Mouse (Mus musculus) limb, embryonic 15.5 days (tissue): ENCODE results near the gene March2. TPM values are rescaled to one million over a fixed set of nuclear protein-coding genes. Genes with fewer than 3 reads are reported as not detected.

Experiments
- ATAC-seq: fragments of 200-750 bp; cut with Nextera tagmentation; 2 replicates; pipeline ENCODE4 v1.8.0; 2017; ENCODE audit warnings: low read depth, moderate TSS enrichment; ENCODE audit not compliant: insufficient number of reproducible peaks, low FRiP score, low TSS enrichment
- H3K27ac ChIP-seq: fragments of 300-500 bp; sonication (generic); 2 replicates; pipeline ENCODE4 v1.5.1; 2015; ENCODE audit warnings: moderate library complexity, mild to moderate bottlenecking, inconsistent platforms
- H3K27me3 ChIP-seq: fragments of 300-500 bp; sonication (generic); 2 replicates; pipeline ENCODE4 v1.6.1; 2015; ENCODE audit warnings: inconsistent platforms
- H3K36me3 ChIP-seq: fragments of 300-500 bp; sonication (generic); 2 replicates; pipeline ENCODE4 v1.6.1; 2015; ENCODE audit warnings: inconsistent platforms
- H3K4me1 ChIP-seq: fragments of 300-500 bp; sonication (generic); 2 replicates; pipeline ENCODE4 v1.6.1; 2015; ENCODE audit warnings: inconsistent platforms
- H3K4me2 ChIP-seq: fragments of 300-500 bp; sonication (generic); 2 replicates; pipeline ENCODE4 v1.6.1; 2015; ENCODE audit warnings: mild to moderate bottlenecking, inconsistent platforms
- H3K4me3 ChIP-seq: fragments of 300-500 bp; sonication (generic); 2 replicates; pipeline ENCODE4 v1.5.1; 2015; ENCODE audit warnings: mild to moderate bottlenecking, inconsistent platforms
- H3K9ac ChIP-seq: fragments of 300-500 bp; sonication (generic); 2 replicates; pipeline ENCODE4 v1.6.1; 2015; ENCODE audit warnings: inconsistent platforms
- H3K9me3 ChIP-seq: fragments of 300-500 bp; sonication (generic); 2 replicates; pipeline ENCODE4 v1.6.1; 2016; ENCODE audit warnings: inconsistent platforms
- WGBS: fragments of 180-500 bp; shearing (Covaris S2); methylation state at CpG from one replicate; pipeline ENCODE4 v1.1.7; 2015; 5-methylcytosine and 5-hydroxymethylcytosine counted together
- polyA plus RNA-seq: library from polyadenylated mRNA; unstranded; fragments of >200 nt; fragmentation: Nextera tagmentation; extraction: Ambion mirVana; gene quantifications from 2 replicates; pipeline ENCODE4 v1.2.1, GENCODE M21; 2015

March2 gene
- polyA plus RNA-seq, 1 experiment from 2014 or later, result 65.6 TPM

DNA sequence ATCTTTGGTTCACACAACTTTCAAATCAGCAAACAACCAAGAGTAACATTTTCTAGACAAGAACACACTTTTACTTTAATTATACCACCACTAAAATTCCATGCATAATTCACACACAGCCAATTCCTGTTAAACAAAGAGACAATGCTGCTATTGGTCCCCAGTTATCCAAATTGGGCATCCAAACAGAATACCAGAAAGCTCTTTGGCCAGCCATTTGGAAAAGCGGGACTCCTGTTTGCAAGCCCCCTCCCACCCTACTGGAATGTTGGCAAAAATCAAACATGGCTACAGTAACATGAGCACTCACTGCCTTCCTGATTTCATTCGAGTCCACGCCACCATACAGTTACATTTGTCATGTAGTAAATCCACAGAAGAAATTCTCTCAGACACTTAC, 48.8 kb downstream of the March2 start:
- no peaks in the 10 kb centered on the region for H3K9me3 ChIP-seq
- peaks cover 27% of the 10 kb centered on the region for H3K36me3 ChIP-seq
- H3K27me3 ChIP-seq, result no peaks in the 10 kb centered on the region
- H3K9ac ChIP-seq, result no peak overlapping the region
- no peak overlapping the region for H3K27ac ChIP-seq
- no peak overlapping the region for H3K4me2 ChIP-seq
- 86% methylated on average over 3 of the region's 3 CpGs for WGBS
- no peaks in the 10 kb centered on the region; the same call in 1 of the 2 replicates for H3K4me1 ChIP-seq
- H3K4me3 ChIP-seq, result no peak overlapping the region
- no peak for ATAC-seq

DNA sequence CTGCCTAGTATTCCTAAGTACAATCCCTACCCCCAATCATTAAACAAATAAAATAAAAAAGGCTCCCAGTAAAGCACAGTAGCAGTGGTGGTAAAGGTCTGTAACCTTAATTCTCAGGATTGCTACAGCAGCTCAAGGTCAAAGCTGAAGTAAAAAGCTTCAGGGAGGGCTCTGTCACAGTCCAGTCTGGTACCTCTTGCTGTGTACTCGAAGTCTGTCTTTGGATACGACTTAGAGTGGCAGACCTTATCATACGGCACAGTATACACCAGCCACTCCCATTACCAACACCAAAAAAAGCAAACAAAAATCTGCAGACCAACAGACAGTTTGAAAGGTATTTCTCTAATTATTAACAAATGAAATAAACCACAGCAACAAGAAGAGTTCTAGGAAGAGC, 51.7 kb downstream of the March2 start:
- no peak overlapping the region for H3K4me2 ChIP-seq
- no peak for ATAC-seq
- H3K9ac ChIP-seq, result no peak overlapping the region
- no peaks in the 10 kb centered on the region for H3K27me3 ChIP-seq
- H3K9me3 ChIP-seq, result no peaks in the 10 kb centered on the region
- 83% methylated on average over 3 of the region's 3 CpGs for WGBS
- H3K27ac ChIP-seq, result no peak overlapping the region
- no peaks in the 10 kb centered on the region for H3K4me1 ChIP-seq
- no peak overlapping the region for H3K4me3 ChIP-seq
- peaks cover 47% of the 10 kb centered on the region for H3K36me3 ChIP-seq

DNA sequence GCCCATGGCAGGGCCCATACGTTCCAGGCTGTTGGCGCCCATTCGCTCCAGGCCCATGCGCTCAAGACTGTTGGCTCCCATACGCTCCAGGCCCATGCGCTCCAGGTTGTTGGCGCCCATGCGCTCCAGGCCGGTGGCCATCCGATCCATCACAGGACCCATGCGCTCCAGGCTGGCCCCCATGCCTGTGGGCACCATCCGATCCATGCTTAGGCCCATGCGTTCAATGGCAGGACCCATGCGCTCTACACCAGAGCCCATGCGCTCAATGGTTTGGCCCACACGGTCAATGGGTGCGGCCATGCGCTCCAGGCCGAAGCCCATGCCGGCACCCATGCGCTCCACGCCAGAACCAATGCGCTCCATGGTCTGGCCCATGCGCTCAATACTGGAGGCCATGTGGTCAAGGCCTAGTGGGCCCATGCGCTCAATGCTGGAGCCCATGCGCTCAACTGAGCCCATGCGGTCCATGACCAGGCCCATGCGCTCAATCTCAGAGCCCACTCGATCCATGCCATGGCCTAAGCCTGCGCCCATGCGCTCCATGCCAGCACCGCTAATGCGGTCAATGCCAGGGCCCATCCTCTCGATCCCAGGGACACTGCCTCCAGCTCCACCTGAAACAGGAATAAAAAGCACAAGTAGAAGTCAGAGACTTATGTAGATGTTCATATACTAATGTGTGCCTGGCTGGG, 68.5 kb downstream of the March2 start:
- H3K9me3 ChIP-seq, result no peaks in the 10 kb centered on the region
- H3K9ac ChIP-seq, result no peak overlapping the region
- H3K27ac ChIP-seq, result no peak overlapping the region
- H3K27me3 ChIP-seq, result no peaks in the 10 kb centered on the region
- no peak overlapping the region for H3K4me2 ChIP-seq
- H3K4me1 ChIP-seq, result no peaks in the 10 kb centered on the region
- 98% methylated on average over 34 of the region's 34 CpGs for WGBS
- no peak overlapping the region for H3K4me3 ChIP-seq
- peaks cover 89% of the 10 kb centered on the region for H3K36me3 ChIP-seq
- ATAC-seq, result peak; percentile 48

DNA sequence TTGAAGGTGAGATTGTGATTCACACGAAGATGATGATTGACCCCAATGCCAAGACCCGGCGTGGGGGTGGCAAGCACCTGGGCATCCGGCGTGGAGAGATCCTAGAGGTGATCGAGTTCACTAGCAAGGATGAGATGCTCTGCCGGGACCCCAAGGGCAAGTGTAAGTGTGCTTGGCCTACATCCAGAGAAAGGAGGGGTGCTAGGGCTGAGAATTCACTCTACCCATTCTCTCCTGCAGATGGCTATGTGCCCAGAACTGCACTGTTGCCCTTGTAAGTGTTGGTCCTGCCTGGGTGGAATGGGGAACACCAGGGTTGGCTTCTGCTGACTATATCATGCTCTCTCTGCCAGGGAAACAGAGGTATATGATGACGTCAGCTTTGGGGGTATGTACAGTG, 73.4 kb downstream of the March2 start:
- no peaks in the 10 kb centered on the region for H3K27me3 ChIP-seq
- H3K4me3 ChIP-seq, result no peak overlapping the region
- H3K4me2 ChIP-seq, result no peak overlapping the region
- peaks cover 71% of the 10 kb centered on the region for H3K36me3 ChIP-seq
- H3K27ac ChIP-seq, result no peak overlapping the region
- no peaks in the 10 kb centered on the region for H3K4me1 ChIP-seq
- 94% methylated on average over 8 of the region's 8 CpGs for WGBS
- no peaks in the 10 kb centered on the region for H3K9me3 ChIP-seq
- no peak overlapping the region for H3K9ac ChIP-seq
- no peak for ATAC-seq

DNA sequence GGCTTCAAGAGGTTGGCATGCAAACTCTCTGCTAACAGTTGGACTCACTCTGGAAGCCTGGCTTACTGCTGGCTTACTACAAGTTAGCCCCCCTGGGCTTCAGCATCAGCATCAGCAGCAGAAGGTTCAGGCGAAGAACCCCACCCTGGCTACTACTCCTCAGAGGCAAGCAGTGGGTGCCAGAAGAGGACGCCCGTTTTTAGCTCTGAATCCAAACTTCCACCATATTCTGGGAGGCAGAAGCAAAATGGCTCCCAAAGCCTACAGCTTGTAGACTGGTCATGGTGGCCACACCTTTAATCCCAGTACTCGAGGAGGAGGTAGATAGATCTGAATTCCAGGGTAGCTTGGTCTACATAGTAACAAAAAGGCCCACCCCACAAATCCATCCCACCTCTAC, 74.4 kb downstream of the March2 start:
- Histone ChIP-seq H3K27me3 (no peaks in the 10 kb centered on the region), H3K36me3 (peaks cover 65% of the 10 kb centered on the region), H3K27ac (no peak overlapping the region), H3K4me1 (no peaks in the 10 kb centered on the region), H3K4me2 (no peak overlapping the region), H3K9ac (no peak overlapping the region), H3K9me3 (no peaks in the 10 kb centered on the region), H3K4me3 (no peak overlapping the region)
- 92% methylated on average over 4 of the region's 4 CpGs for WGBS
- ATAC-seq, result no peak

DNA sequence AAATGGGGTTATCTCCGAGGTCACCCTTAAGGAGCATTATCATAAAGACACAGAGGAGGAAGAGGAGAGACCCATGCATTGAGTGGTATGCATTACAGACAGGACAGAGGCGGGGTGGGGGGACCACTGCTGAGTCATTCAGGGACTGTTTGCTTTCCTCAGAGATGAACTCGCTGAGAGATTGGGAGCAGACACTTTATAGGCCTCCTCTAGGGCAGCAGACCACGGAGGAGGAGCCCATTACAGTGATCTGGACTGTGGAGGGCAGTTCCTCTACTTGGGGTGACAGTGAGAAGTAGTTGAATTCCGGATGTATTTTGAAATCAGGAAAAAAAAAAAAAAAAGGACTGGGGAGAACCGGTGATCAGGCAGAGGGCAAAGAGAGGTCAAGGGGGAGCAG, 78.7 kb downstream of the March2 start:
- Histone ChIP-seq H3K4me2 (no peak overlapping the region), H3K9ac (no peak overlapping the region), H3K9me3 (no peaks in the 10 kb centered on the region), H3K27me3 (no peaks in the 10 kb centered on the region), H3K4me3 (no peak overlapping the region), H3K27ac (no peak overlapping the region), H3K36me3 (peaks cover 34% of the 10 kb centered on the region), H3K4me1 (no peaks in the 10 kb centered on the region)
- 60% methylated on average over 6 of the region's 6 CpGs for WGBS
- ATAC-seq, result no peak

DNA sequence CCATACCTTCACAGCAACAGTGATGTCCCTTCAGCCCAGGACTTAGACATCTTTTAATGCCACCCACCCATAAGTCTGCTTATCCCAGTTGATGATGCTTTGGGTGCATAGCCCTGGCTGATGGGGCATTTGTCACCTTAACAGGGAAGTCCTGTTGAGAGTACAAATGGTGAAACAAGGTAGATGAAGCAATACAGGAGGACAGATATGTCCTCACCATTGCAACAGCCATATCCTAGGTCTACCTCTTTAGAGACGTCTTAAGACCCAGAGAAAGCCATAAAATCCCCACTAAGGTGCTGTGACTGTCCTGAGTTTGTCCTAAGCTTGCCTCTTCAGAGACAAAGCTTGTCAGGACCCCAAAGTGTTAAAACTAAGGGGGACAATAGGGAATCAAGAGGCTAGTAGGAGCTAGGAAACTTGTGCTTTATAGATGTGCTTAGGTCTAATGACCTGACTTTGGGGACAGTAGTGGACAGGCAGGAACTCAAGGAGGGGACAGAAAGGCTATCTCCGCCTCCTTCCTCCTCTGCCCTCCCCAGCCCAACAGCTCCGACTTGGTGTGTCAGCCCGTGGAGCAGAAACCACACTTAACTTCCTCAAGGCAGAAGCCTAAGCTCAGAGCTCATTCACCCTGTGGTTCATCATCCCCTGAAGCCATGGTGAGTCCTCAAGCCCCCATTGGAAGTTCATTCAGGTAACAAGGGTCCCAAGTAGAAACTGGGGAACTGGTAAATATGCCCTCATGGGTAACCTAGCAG, 80.8 kb downstream of the March2 start, which contains the start of gene Pram1:
TSS of gene Pram1 (plus strand) at position 541 of the 761 bp plus-strand sequence.
- ATAC-seq, result no peak

DNA sequence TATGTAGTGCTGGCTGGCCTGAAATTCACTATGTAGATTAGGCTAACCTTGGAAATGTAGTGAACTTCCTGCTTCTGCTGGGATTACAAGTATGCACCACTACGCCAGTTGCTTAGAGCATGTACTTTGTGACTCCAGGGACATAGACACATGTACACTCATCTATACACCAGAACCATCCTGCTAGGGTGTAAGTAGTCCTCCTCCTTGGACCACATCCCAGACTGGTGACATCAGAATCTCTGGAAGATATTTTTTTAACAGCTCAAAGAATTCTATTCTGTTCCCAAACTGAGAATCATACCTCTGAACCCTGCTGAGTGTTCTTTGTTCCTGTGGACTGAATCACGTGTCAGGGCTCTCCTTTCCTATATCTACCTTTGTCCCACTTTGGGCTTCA, 81.4 kb downstream of the March2 start:
- peaks cover 20% of the 10 kb centered on the region for H3K36me3 ChIP-seq
- H3K4me3 ChIP-seq, result no peak overlapping the region
- no peaks in the 10 kb centered on the region for H3K9me3 ChIP-seq
- 75% methylated on average over 2 of the region's 2 CpGs for WGBS
- no peak overlapping the region for H3K4me2 ChIP-seq
- H3K4me1 ChIP-seq, result no peaks in the 10 kb centered on the region
- H3K27me3 ChIP-seq, result no peaks in the 10 kb centered on the region
- ATAC-seq, result no peak
- peak overlapping the region; percentile 3; the same call in 1 of the 2 replicates for H3K27ac ChIP-seq
- no peak overlapping the region for H3K9ac ChIP-seq

More for the DNA sequence above, 80.8 kb downstream of the March2 start, which contains the start of gene Pram1:
- H3K27ac ChIP-seq, result peak within 1 kb of the TSS; percentile 3; the same call in 1 of the 2 replicates
- no peak within 1 kb of the TSS for H3K4me3 ChIP-seq
- H3K4me2 ChIP-seq, result no peak within 1 kb of the TSS
- H3K27me3 ChIP-seq, result no peaks in the 10 kb centered on the region
- H3K9ac ChIP-seq, result no peak within 1 kb of the TSS
- peaks cover 18% of the 10 kb centered on the region for H3K36me3 ChIP-seq
- no peaks in the 10 kb centered on the region for H3K4me1 ChIP-seq
- H3K9me3 ChIP-seq, result no peaks in the 10 kb centered on the region
- WGBS, result 80% methylated on average over 4 of the region's 4 CpGs

Other genes with a start within 250 kb of the March2 start
- 91.1 and 94.0 TPM in 2 replicates for gene Adamts10, start 194.5 kb downstream of the March2 start, polyA plus RNA-seq
- 5.6 and 6.2 TPM in 2 replicates for gene Myo1f, start 163.0 kb downstream of the March2 start, polyA plus RNA-seq
- gene Zfp414, start 89.6 kb downstream of the March2 start, polyA plus RNA-seq, result 40.5 and 42.4 TPM in 2 replicates
- gene Pram1, start 80.6 kb downstream of the March2 start, polyA plus RNA-seq, result 0.27 and 0.34 TPM in 2 replicates
- gene Hnrnpm, start 31.8 kb downstream of the March2 start, polyA plus RNA-seq, result 274 and 281 TPM in 2 replicates
- 257 and 267 TPM in 2 replicates for gene Rab11b, start 41.9 kb upstream of the March2 start, polyA plus RNA-seq
- 53.1 and 62.9 TPM in 2 replicates for gene Angptl4, start 63.2 kb upstream of the March2 start, polyA plus RNA-seq
- gene Kank3, start 91.8 kb upstream of the March2 start, polyA plus RNA-seq, result 29.4 and 32.3 TPM in 2 replicates
- gene Rps28, start 105.9 kb upstream of the March2 start, polyA plus RNA-seq, result 716 and 1,053 TPM in 2 replicates
- gene Ndufa7, start 105.9 kb upstream of the March2 start, polyA plus RNA-seq, result 404 and 428 TPM in 2 replicates
- gene Cd320, start 124.4 kb upstream of the March2 start, polyA plus RNA-seq, result 53.1 and 54.8 TPM in 2 replicates
- gene Gm7029, start 155.2 kb upstream of the March2 start, polyA plus RNA-seq, result not detected in 2 replicates
- 3.5 and 7.7 TPM in 2 replicates for gene Kifc1, start 172.0 kb upstream of the March2 start, polyA plus RNA-seq
- 0.19 and 0.30 TPM in 2 replicates for gene Platr17, start 186.5 kb upstream of the March2 start, polyA plus RNA-seq
- gene Daxx, start 190.7 kb upstream of the March2 start, polyA plus RNA-seq, result 47.2 and 55.7 TPM in 2 replicates
- 42.1 and 46.3 TPM in 2 replicates for gene Tapbp, start 197.2 kb upstream of the March2 start, polyA plus RNA-seq
- 14.0 and 15.5 TPM in 2 replicates for gene Zbtb22, start 197.2 kb upstream of the March2 start, polyA plus RNA-seq
- gene Rgl2, start 210.9 kb upstream of the March2 start, polyA plus RNA-seq, result 51.8 and 58.5 TPM in 2 replicates
- 132 and 139 TPM in 2 replicates for gene Pfdn6, start 221.7 kb upstream of the March2 start, polyA plus RNA-seq
- gene Wdr46, start 222.0 kb upstream of the March2 start, polyA plus RNA-seq, result 31.4 and 36.0 TPM in 2 replicates
- gene B3galt4, start 232.8 kb upstream of the March2 start, polyA plus RNA-seq, result 5.9 and 8.3 TPM in 2 replicates
- 46.5 and 50.4 TPM in 2 replicates for gene Vps52, start 237.1 kb upstream of the March2 start, polyA plus RNA-seq
- gene Rps18, start 237.3 kb upstream of the March2 start, polyA plus RNA-seq, result 1,572 and 1,837 TPM in 2 replicates